Mouse (Mus musculus): ENCODE measurements at regions not wholly inside any gene's neighbourhood (a gene's known extent, or its start where the extent isn't known, plus 50 kb on each side); places are given as distances from the start of the nearest gene placed in this dataset.

DNA sequence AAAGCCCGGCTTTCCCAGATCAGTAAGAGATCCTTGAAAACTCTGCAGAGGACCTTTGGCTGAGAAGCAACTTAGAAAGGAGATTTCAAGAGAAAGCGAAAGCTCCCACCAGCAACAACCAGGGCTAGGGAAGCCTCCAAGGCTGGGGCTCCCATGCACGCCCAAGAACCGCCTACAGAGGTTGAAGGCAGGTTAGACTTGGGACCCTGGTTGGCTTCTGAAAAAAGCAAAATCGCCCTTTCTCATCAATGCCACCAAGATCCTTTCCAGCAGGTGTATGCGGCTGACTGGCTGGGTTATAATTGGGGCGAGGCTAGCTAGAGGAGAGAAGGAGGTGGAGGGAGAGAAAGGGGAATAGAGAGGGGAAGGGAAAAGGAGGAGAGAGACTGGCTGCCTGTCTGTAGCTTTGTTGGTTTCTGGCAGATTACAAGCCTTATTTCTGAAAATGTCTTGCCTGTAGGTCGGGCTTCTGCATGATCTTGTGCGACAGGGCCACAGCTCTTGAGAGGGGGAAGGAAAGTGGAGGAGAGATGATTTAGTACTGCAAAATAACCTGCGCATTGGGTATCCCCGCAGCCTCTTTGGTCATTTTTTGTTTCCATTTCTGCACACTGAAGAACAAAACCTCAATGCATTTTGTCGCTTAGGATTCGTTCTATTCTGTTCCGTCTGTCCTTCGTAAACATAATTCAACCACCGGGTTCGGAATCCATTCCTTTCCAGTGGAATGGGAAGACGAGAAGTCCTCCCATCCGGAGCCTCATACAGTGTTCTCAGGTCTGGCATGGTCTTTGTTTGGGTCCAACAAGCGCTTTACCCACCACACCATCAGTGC is 317.5 kb downstream of the Parp8 start:
- TF ChIP-seq GATA1 (IDR thresholded peaks at IDR 0.05; ENCODE audit: borderline replicate concordance, low read length) (no peak), FLI1 (IDR thresholded peaks at IDR 0.05; ENCODE audit: low read length) (no peak)

Data from megakaryocyte, embryonic 14.5 days (primary cell).